Mouse (Mus musculus): ENCODE data around the gene Eif1.
A peak's percentile ranks its signal among the peaks of the same experiment; 100 is the strongest.

- TF ChIP-seq CTCF (IDR thresholded peaks at IDR 0.05; ENCODE audit: extremely low read depth, insufficient read depth, low read length) = peak; percentile 88
- no peak for TF ChIP-seq POLR2A (IDR thresholded peaks at IDR 0.05; ENCODE audit: extremely low read depth, insufficient read depth, low read length)
Observed at GRCm38 (mm10) chr11:100298274-100299036, 21.2 kb upstream of the Eif1 start.
